In the genomic region with DNA sequence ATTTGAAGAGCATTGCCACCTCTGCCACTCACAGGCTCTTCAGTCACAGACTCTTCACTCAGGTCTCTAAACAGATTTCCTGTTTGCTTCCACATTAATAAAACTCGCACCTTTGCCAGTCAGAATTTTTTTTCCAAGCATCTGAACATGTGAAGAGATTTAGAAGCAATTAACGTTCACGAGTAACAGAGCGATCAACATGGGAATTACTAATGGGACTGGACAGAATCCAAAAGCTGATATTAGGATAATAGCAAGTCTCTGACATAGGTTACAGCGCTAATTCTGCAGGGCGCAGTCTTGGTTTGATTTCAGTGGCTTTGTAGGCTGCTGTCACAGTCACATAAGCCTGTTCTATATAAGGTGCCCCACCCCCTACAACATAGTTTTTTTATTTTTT, we compare ENCODE assay signal across 26 mouse cellular contexts.
"Had no signal": no experiment of that assay in that cellular context is flagged by ENCODE, and none has a peak within 500 bp of the region (broad histone marks: within the 10 kb centered on the region; RNA-seq: fewer than 3 reads in every experiment).

No protein-coding gene starts in this region.

- DNase-seq: gastrocnemius, postnatal 14 days; gastrocnemius, postnatal 36 days; heart, adult 2 months; heart, postnatal 14 days; heart, postnatal 36 days; kidney, adult 11 months; kidney, adult 2 months; kidney, adult 9 months; kidney, postnatal 14 days; kidney, postnatal 36 days; layer of hippocampus, adult 9-11 months; layer of hippocampus, postnatal 36 days; liver; liver, embryonic 13.5 days had no signal

- H3K27ac ChIP-seq: heart, adult 2 months; heart, embryonic 13.5 days; heart, embryonic 15.5 days; hindbrain, embryonic 14.5 days; kidney, embryonic 15.5 days; kidney, postnatal 0 days; limb, embryonic 10.5 days; limb, embryonic 12.5 days; liver, embryonic 13.5 days; liver, embryonic 15.5 days had no signal

- H3K4me3 ChIP-seq: heart, adult 2 months; heart, embryonic 13.5 days; heart, embryonic 15.5 days; kidney, embryonic 15.5 days; limb, embryonic 10.5 days; limb, embryonic 12.5 days; liver, embryonic 13.5 days; liver, embryonic 15.5 days had no signal

- H3K9me3 ChIP-seq: heart, embryonic 13.5 days; heart, embryonic 15.5 days; kidney, embryonic 15.5 days; limb, embryonic 10.5 days; limb, embryonic 12.5 days; liver, embryonic 13.5 days; liver, embryonic 15.5 days had no signal

- H3K27me3 ChIP-seq: heart, embryonic 13.5 days; heart, embryonic 15.5 days; kidney, embryonic 15.5 days; limb, embryonic 12.5 days; liver, embryonic 13.5 days had no signal

- H3K4me2 ChIP-seq: heart, embryonic 11.5 days; heart, embryonic 13.5 days; heart, embryonic 15.5 days; hindbrain, embryonic 14.5 days; kidney, embryonic 15.5 days; limb, embryonic 12.5 days; liver, embryonic 11.5 days; liver, embryonic 13.5 days; liver, embryonic 15.5 days had no signal

- H3K36me3 ChIP-seq: heart, embryonic 13.5 days; heart, embryonic 15.5 days; kidney, embryonic 15.5 days; limb, embryonic 10.5 days; limb, embryonic 12.5 days; liver, embryonic 13.5 days; liver, embryonic 15.5 days had no signal

- H3K9ac ChIP-seq: heart, embryonic 13.5 days; heart, embryonic 15.5 days; hindbrain, embryonic 14.5 days; kidney, embryonic 15.5 days; limb, embryonic 12.5 days; liver, embryonic 13.5 days; liver, embryonic 15.5 days had no signal

- ATAC-seq: hindbrain, embryonic 16.5 days; intestine, embryonic 16.5 days had no signal

- H3K4me1 ChIP-seq: kidney, embryonic 15.5 days; liver, embryonic 13.5 days; liver, embryonic 15.5 days had no signal
